Mouse (Mus musculus): Measurements from ENCODE around the gene Serinc5.
"Not testable (repeated sequence)": the region's sequence is repeated elsewhere in the genome, so short reads cannot be mapped to it uniquely, and the experiment has no call there.

Serinc5 gene

GRCm38 (mm10) chr13:92610311-92611221 lies at the start of gene Serinc5:
Gene Serinc5, plus strand, starts transcription at chr13:92611091.
- peak; percentile 97 to 98 for DNase-seq

- no peak for DNase-seq
These were observed 34.8 kb upstream of the Serinc5 start, which contains the start of gene Spz1 for GRCm38 (mm10) chr13:92576072-92576471. Gene Spz1, minus strand, starts transcription at chr13:92576172.

GRCm38 (mm10) chr13:92576688-92577087 lies 34.2 kb upstream of the Serinc5 start:
- no peak for DNase-seq

GRCm38 (mm10) chr13:92578210-92578609 lies 32.7 kb upstream of the Serinc5 start:
- DNase-seq = no peak

GRCm38 (mm10) chr13:92580220-92581043 lies 30.5 kb upstream of the Serinc5 start:
- peak; percentile 57 to 78 for DNase-seq

- DNase-seq = no peak
These were observed 26.7 kb upstream of the Serinc5 start for GRCm38 (mm10) chr13:92584094-92584717.

- no peak for DNase-seq
These were observed 22.2 kb upstream of the Serinc5 start for GRCm38 (mm10) chr13:92588704-92589103.

GRCm38 (mm10) chr13:92589255-92589654 lies 21.6 kb upstream of the Serinc5 start:
- DNase-seq = peak in 1 of 2 experiments; percentile 54

GRCm38 (mm10) chr13:92591225-92591624 lies 19.7 kb upstream of the Serinc5 start:
- DNase-seq = no peak

GRCm38 (mm10) chr13:92592268-92592785 lies 18.6 kb upstream of the Serinc5 start:
- DNase-seq = no peak

GRCm38 (mm10) chr13:92592786-92593635 lies 17.9 kb upstream of the Serinc5 start:
- no peak for DNase-seq

- DNase-seq = no peak
These were observed 17.0 kb upstream of the Serinc5 start for GRCm38 (mm10) chr13:92593731-92594396.

GRCm38 (mm10) chr13:92594481-92594880 lies 16.4 kb upstream of the Serinc5 start:
- DNase-seq = no peak

GRCm38 (mm10) chr13:92594907-92595306 lies 16.0 kb upstream of the Serinc5 start:
- no peak for DNase-seq

GRCm38 (mm10) chr13:92595424-92595823 lies 15.5 kb upstream of the Serinc5 start:
- DNase-seq = no peak

- DNase-seq = not testable (repeated sequence)
These were observed 5.6 kb upstream of the Serinc5 start for GRCm38 (mm10) chr13:92605306-92605705.

GRCm38 (mm10) chr13:92609486-92610310 lies 1.2 kb upstream of the Serinc5 start:
- DNase-seq = peak; percentile 16 to 22

- no peak for DNase-seq
These were observed 428 bp downstream of the Serinc5 start for GRCm38 (mm10) chr13:92611254-92611784.

- peak in 1 of 2 experiments; percentile 18 for DNase-seq
These were observed 1.0 kb downstream of the Serinc5 start for GRCm38 (mm10) chr13:92611917-92612316.

- DNase-seq = no peak
These were observed 2.2 kb downstream of the Serinc5 start for GRCm38 (mm10) chr13:92613094-92613493.

Measured in cerebellum, postnatal 25 days (tissue).